Mouse (Mus musculus) left cerebral cortex, adult 2 months (tissue): ENCODE results near the gene Golga5. TPM values are rescaled to one million over a fixed set of nuclear protein-coding genes. Genes with fewer than 3 reads are reported as not detected.
"Not testable (repeated sequence)": the region's sequence is repeated elsewhere in the genome, so short reads cannot be mapped to it uniquely, and the experiment has no call there.

Source experiments
- DNase-seq, 2 experiments: peaks; one replicate each; pipeline ENCODE4 v3.0.0; 2021 to 2022; ENCODE audit warnings: low spot score in 2 of 2, mixed read lengths in 1 of 2; ENCODE audit errors: extremely low spot score in 1 of 2
- H3K27ac ChIP-seq: fragments of 200-600 bp; 2 replicates; pipeline ENCODE4 v1.8.1; 2022
- H3K4me3 ChIP-seq: fragments of 200-600 bp; 2 replicates; pipeline ENCODE4 v1.8.1; 2022
- CTCF ChIP-seq: fragments of 200-600 bp; IDR thresholded peaks from 2 replicates; pipeline ENCODE4 v1.8.1; 2022; ENCODE audit warnings: antibody characterized with exemption, mild to moderate bottlenecking, moderate library complexity
- intact Hi-C: fragments of 180-260 bp; cut with DNase I; formaldehyde crosslinking; loops from one replicate; pipeline ENCODE4 v1.15.1; 2025
- total RNA-seq, 2 experiments: library from RNA; stranded (reverse); gene quantifications; 2 replicates each; pipeline ENCODE4 v1.2.3; 2021

Gene Golga5
- total RNA-seq, 2 experiments from 2014 or later: 26.7 to 28.2 TPM

- no peak for TF ChIP-seq CTCF
- intact Hi-C loops: no loop called here
- peak overlapping the region; percentile 34; the same call in 1 of the 2 replicates for H3K27ac ChIP-seq
- no peak for DNase-seq
- H3K4me3 ChIP-seq: no peak overlapping the region
Observed at GRCm38 (mm10) chr12:102451126-102451851, 17.6 kb upstream of the Golga5 start.

- Histone ChIP-seq H3K27ac (no peak overlapping the region), H3K4me3 (no peak overlapping the region)
- no peak for TF ChIP-seq CTCF
- intact Hi-C loops: no loop called here
- DNase-seq: no peak
Observed at GRCm38 (mm10) chr12:102453581-102453980, 15.4 kb upstream of the Golga5 start.

GRCm38 (mm10) chr12:102456467-102457193 lies 12.3 kb upstream of the Golga5 start:
- no peak for DNase-seq
- no peak for TF ChIP-seq CTCF
- Histone ChIP-seq H3K4me3 (no peak overlapping the region), H3K27ac (no peak overlapping the region)
- intact Hi-C loops: no loop called here

GRCm38 (mm10) chr12:102460014-102460413 lies 8.9 kb upstream of the Golga5 start:
- H3K4me3 ChIP-seq: no peak overlapping the region
- no peak for TF ChIP-seq CTCF
- DNase-seq: no peak
- H3K27ac ChIP-seq: no peak overlapping the region
- intact Hi-C loops: loop anchor here (10.0 kb wide), 1 partner anchor 325 kb away; no protein-coding TSS in a partner anchor

- DNase-seq: no peak
- TF ChIP-seq CTCF: peak; percentile 63
- intact Hi-C loops: loop anchor here (1.0 to 10.0 kb wide), 2 partner anchors 69 to 326 kb away; no protein-coding TSS in a partner anchor
- H3K4me3 ChIP-seq: no peak overlapping the region
- no peak overlapping the region for H3K27ac ChIP-seq
Observed at GRCm38 (mm10) chr12:102461177-102461576, 7.8 kb upstream of the Golga5 start.

GRCm38 (mm10) chr12:102464650-102465049 lies 4.3 kb upstream of the Golga5 start:
- intact Hi-C loops: loop anchor here (5.0 to 10.0 kb wide), 2 partner anchors 330 to 487 kb away; partner anchors contain the start of gene Cpsf2
- no peak overlapping the region for H3K4me3 ChIP-seq
- no peak overlapping the region for H3K27ac ChIP-seq
- TF ChIP-seq CTCF: peak; percentile 24
- DNase-seq: no peak

- Histone ChIP-seq H3K27ac (no peak overlapping the region), H3K4me3 (no peak overlapping the region)
- intact Hi-C loops: loop anchor here (5.0 to 10.0 kb wide), 2 partner anchors 333 to 491 kb away; partner anchors contain the start of gene Cpsf2
- no peak for DNase-seq
- peak; percentile 26 for TF ChIP-seq CTCF
Observed at GRCm38 (mm10) chr12:102468136-102468535, 799 bp upstream of the Golga5 start.

GRCm38 (mm10) chr12:102474411-102474810 lies 5.5 kb downstream of the Golga5 start:
- Histone ChIP-seq H3K4me3 (no peak overlapping the region), H3K27ac (no peak overlapping the region)
- intact Hi-C loops: no loop called here

GRCm38 (mm10) chr12:102480481-102480880 lies 11.5 kb downstream of the Golga5 start:
- no peak for DNase-seq
- no peak overlapping the region for H3K4me3 ChIP-seq
- TF ChIP-seq CTCF: no peak
- intact Hi-C loops: no loop called here
- no peak overlapping the region for H3K27ac ChIP-seq

More at GRCm38 (mm10) chr12:102474411-102474810, 5.5 kb downstream of the Golga5 start:
- TF ChIP-seq CTCF: no peak
- DNase-seq: no peak

- DNase-seq: no peak
- TF ChIP-seq CTCF: peak; percentile 16
- Histone ChIP-seq H3K27ac (no peak overlapping the region), H3K4me3 (no peak overlapping the region)
- intact Hi-C loops: no loop called here
Observed at GRCm38 (mm10) chr12:102484946-102485345, 16.0 kb downstream of the Golga5 start.

GRCm38 (mm10) chr12:102491911-102492310 lies 23.0 kb downstream of the Golga5 start:
- no peak for DNase-seq
- TF ChIP-seq CTCF: no peak
- H3K27ac ChIP-seq: no peak overlapping the region
- H3K4me3 ChIP-seq: no peak overlapping the region
- intact Hi-C loops: no loop called here

GRCm38 (mm10) chr12:102495754-102496153 lies 26.8 kb downstream of the Golga5 start:
- intact Hi-C loops, DNase-seq, H3K27ac ChIP-seq, H3K4me3 ChIP-seq: not testable (repeated sequence)
